Mouse (Mus musculus) 416B (cell line): ENCODE measurements around the gene Thnsl2.
A peak's percentile ranks its signal among the peaks of the same experiment; 100 is the strongest.

Experiments used
- DNase-seq: peaks from one replicate; pipeline ENCODE4 v3.0.0; 2011; ENCODE audit warnings: low read depth

Gene Thnsl2

DNA sequence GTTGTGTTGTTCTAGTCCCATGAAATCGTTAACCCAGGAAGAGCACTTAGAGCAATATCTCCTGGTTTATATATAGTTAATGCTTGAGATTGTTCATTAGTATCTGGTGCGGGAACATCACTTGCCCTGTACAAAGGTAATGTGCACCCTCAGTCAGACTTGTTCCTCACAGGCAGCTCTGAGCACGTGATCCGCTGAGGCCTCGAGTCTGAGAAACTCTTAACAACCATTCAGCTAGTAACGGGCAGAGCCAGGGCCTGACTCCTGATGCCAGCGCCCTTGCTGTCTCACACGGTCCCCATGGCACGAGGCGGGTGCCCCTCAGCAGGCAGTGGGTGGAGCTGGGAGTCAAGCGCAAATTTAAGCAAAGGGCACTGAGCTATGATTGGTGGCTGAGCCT is 10.7 kb downstream of the Thnsl2 start:
- no peak for DNase-seq

- DNase-seq = no peak
Observed at GRCm38 (mm10) chr6:71131038-71131437, 13.2 kb downstream of the Thnsl2 start.

DNA sequence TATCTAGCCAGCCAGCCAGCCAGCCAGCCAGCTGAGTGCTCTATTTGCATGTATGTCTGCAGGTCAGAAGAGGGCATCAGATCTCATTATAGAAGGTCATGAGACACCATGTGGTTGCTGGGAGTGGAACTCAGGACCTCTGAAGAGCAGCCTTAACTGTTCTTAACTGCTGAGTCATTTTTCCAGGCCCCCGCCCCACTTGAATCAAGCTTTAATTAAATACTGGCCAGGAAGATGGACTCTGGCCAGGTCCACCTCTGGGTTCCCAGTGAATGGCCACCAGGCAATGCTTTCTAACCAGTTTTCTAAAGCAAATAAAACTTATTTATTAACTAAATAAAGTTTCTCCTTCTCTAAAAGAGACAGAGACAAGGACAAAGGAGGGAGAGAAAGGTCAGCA is 14.0 kb downstream of the Thnsl2 start:
- peak; percentile 4 for DNase-seq

DNA sequence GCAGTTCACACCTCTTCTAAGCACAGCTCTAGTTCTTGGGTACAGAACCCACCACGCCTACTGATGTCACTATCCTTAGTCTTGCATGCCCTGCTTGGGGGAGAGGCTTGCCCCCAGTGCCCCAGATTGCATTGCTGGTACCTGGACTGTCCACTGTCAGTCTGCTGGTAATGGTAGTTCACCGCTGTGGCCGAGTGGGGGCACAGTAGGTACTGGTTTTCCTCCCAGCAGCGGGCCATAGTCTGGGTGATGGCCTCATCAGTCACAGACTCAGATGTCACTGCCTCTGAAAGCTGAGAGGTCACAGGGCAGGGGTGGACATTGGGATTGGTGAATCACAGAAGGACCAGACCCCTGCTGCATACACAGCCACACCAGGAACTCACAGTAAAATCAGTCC is 15.2 kb downstream of the Thnsl2 start:
- DNase-seq = peak; percentile 3

GRCm38 (mm10) chr6:71126290-71126689 is 17.9 kb downstream of the Thnsl2 start:
- DNase-seq = no peak

DNA sequence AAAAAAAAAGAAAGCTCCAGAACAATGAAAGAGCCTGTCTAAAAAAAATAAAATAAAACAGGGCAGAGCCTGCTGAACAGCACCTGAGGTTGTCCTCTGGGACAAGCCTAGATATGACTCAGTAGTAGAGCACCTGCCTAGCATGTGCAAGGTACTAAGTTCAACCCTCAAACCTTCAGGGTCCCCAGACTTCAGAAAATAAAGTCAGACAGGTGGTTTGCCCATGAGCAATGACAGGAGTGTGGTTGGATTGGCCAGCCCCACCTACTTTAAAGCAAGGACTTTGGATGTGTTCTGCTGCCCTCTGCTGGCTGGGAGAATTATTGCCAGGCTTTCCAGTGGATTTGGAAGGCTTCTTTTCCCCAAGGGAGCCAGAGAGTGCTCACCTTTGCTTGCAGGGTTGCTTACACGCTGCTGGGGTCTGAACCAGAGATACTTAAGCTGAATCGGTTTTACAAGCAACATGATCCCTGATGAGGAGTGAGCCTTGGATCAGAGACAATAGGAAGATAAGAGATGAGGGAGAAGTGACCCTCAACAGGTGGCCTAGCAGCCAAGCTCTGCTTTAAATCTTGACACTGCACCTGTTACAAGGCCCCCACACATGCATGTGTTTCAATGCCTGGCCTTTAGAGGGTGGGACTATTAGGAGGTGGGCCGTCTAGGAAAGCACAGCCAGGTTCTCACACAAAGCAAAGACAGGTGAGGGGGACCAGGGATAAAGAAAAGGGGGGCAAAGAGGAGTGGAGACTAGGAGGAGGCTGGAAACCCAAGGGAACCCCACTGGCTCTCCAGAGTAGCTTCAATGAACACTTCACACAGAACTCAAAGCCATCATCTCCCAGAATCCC is 19.0 kb downstream of the Thnsl2 start:
- peak; percentile 69 for DNase-seq

GRCm38 (mm10) chr6:71119577-71120254 is 24.5 kb downstream of the Thnsl2 start:
- DNase-seq = no peak

- DNase-seq = no peak
Observed at GRCm38 (mm10) chr6:71111419-71112113, 32.7 kb downstream of the Thnsl2 start.

- DNase-seq = peak; percentile 7
Observed at GRCm38 (mm10) chr6:71106170-71106945, 37.9 kb downstream of the Thnsl2 start.

GRCm38 (mm10) chr6:71096126-71096525 is 48.1 kb downstream of the Thnsl2 start:
- DNase-seq = no peak

- no peak for DNase-seq
Observed at GRCm38 (mm10) chr6:71094693-71095092, 49.5 kb downstream of the Thnsl2 start.

GRCm38 (mm10) chr6:71093686-71094085 is 50.6 kb downstream of the Thnsl2 start:
- no peak for DNase-seq

GRCm38 (mm10) chr6:71090475-71090874 is 53.8 kb downstream of the Thnsl2 start:
- peak; percentile 21 for DNase-seq

DNA sequence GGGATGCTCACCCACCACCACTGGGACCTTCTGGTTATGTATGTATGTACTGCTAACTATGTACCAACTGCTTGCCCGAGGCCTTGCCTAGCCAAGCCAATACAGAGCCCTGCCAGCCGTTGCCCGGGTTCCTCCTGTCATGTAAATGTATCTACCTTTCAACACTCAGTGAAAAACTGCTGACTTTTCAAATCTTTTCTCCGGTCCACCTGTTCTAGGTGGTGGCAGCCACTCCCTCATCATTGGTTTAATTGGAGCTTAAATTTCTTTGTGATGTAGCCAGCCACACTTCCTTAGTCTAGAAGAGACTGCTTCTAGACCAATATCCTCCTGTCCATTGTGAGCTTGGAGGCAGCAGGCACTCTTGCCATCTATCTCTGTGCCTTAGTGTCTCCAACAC is 54.5 kb downstream of the Thnsl2 start:
- no peak for DNase-seq

DNA sequence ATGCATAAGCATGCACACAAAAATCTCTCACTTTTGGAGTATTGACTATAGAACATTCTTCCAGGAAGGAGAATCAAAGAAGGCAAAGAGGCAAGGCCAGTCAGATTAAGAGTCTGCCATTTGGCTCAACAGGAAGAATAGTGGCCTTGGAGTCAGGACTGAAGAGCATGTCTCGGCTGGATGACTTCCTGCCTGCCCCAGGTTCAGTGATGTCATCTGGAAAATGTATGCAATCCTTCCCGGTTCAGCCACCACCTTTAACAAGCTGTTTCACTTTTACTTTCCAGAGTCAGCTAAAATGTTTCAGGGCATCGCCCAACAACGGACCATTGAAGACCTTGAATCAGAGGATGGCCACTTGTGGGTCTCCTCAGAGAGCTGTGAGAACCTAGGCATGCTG is 55.2 kb downstream of the Thnsl2 start:
- peak; percentile 3 for DNase-seq

DNA sequence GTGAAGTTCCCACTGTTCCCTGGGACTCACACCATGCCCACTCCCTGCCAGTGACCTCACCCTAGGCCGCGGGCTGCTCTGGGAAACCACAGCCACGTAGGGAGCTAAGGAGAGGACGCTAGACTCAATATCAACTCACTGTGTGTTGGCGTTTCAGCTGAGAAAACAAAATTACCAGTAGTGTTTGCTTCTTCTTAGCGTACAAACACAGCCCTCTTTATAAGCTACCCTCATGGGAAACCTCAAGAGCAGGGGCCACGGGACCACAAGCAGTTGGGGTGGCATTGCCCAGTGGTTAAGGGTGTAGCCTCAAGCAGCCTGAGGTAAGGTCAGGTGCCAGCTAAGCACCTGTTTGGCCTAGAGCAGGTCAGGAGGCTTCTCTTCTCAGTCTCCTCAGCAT is 60.8 kb downstream of the Thnsl2 start:
- no peak for DNase-seq

- no peak for DNase-seq
Observed at GRCm38 (mm10) chr6:71082084-71082483, 62.2 kb downstream of the Thnsl2 start.

GRCm38 (mm10) chr6:71081230-71081629 is 63.0 kb downstream of the Thnsl2 start:
- DNase-seq = no peak
